Mouse (Mus musculus) megakaryocyte, embryonic 14.5 days (primary cell): Measurements from ENCODE around the gene Zfp423. TPM values are rescaled to one million over a fixed set of nuclear protein-coding genes. Genes with fewer than 3 reads are reported as not detected.

Experiments
- H3K27me3 ChIP-seq: replicated peaks from 2 replicates; pipeline ENCODE3; 2012; ENCODE audit warnings: inconsistent platforms
- H3K36me3 ChIP-seq: replicated peaks from 2 replicates; pipeline ENCODE3; 2012; ENCODE audit warnings: low read length, inconsistent platforms, mixed read lengths
- H3K4me1 ChIP-seq: 2 replicates; pipeline ENCODE4 v1.6.1; 2012; ENCODE audit warnings: inconsistent platforms
- H3K4me3 ChIP-seq: replicated peaks from 2 replicates; pipeline ENCODE3; 2012; ENCODE audit warnings: moderate library complexity, mild to moderate bottlenecking, inconsistent platforms
- H3K9me3 ChIP-seq: 2 replicates; pipeline ENCODE4 v1.6.1; 2012; ENCODE audit warnings: inconsistent platforms
- FLI1 ChIP-seq: IDR thresholded peaks from 2 replicates; pipeline ENCODE4 v1.6.1; 2012; ENCODE audit warnings: low read length, inconsistent platforms, mixed read lengths
- GATA1 ChIP-seq: IDR thresholded peaks from 3 replicates; pipeline ENCODE4 v1.6.1; 2012; ENCODE audit warnings: mixed read lengths, low read length, inconsistent platforms, borderline replicate concordance
- polyA plus RNA-seq: library from polyadenylated mRNA; stranded (reverse); fragments of >175 nt; gene quantifications from 2 replicates; pipeline ENCODE4 v1.2.3, GENCODE M21; 2012; ENCODE audit warnings: low replicate concordance; ENCODE audit not compliant: insufficient read depth

Gene Zfp423
- polyA plus RNA-seq, 1 experiment, result not detected

DNA sequence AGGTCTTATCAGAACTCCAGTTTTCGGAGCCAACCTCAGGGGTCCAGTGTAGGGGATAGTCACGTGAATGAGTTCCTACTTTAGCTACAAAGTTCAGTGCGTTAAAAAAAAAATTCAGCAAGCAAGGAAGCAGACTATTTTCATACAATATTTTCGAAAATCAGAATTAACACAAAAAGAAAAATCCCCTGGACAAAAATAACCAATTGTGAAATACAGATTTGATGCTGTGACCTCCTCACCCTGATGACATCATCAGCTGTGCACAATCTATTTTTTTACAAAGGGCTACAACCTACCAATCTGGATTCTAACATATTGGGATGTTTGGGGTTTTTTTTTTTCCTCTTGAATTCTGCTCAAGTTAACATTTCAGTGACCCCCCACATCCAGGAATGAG lies 301.9 kb downstream of the Zfp423 start:
- H3K4me1 ChIP-seq, result peaks cover 35% of the 10 kb centered on the region
- H3K27me3 ChIP-seq, result peaks cover 58% of the 10 kb centered on the region
- no peak for TF ChIP-seq FLI1
- no peak for TF ChIP-seq GATA1
- H3K4me3 ChIP-seq, result no peak overlapping the region
- peaks cover 19% of the 10 kb centered on the region for H3K9me3 ChIP-seq
- H3K36me3 ChIP-seq, result no peaks in the 10 kb centered on the region

DNA sequence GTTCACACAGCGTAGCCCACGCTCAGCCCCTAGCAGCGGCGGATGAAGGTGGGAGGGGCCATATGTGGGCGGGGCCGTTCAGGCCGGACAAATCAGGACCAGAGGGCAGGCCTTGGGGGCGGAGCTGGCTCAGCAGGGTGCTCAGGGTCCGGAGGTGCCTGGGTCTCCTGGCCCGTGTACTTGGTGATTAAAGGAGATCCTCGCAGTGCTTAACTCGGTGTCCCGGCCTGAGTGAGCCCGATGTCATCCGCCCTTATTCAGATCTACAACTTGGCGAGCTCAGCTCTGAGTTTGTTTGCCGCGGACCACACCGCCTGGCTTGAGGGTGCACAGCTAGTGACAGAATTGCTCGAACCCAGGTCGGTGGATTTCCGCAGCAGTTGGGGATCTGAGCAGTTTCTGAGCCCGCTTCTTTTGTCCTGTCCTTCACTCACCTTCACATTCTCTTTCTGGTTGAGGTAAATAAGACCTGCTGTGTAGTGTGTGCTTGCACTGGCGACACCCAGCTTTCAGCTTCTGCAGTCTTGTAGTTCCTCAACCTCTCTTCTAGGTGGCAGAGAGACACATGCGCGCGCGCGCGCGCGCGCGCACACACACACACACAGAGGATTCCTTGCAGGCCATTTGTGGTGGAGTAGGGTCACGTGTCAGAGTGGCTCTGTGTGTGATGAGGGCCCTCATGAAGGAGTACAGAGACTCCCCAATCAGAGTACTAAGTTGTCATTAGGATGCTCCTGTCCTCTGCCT lies 302.7 kb downstream of the Zfp423 start:
- Histone ChIP-seq H3K36me3 (no peaks in the 10 kb centered on the region), H3K9me3 (peaks cover 19% of the 10 kb centered on the region), H3K27me3 (peaks cover 52% of the 10 kb centered on the region), H3K4me1 (peaks cover 31% of the 10 kb centered on the region), H3K4me3 (peak overlapping the region; percentile 89)
- TF ChIP-seq GATA1, result no peak
- no peak for TF ChIP-seq FLI1

GRCm38 (mm10) chr8:87655946-87656345 lies 303.4 kb downstream of the Zfp423 start:
- Histone ChIP-seq H3K27me3 (peaks cover 45% of the 10 kb centered on the region), H3K4me1 (peaks cover 28% of the 10 kb centered on the region), H3K36me3 (no peaks in the 10 kb centered on the region), H3K9me3 (peaks cover 19% of the 10 kb centered on the region), H3K4me3 (no peak overlapping the region)
- TF ChIP-seq GATA1, result no peak
- TF ChIP-seq FLI1, result no peak

- H3K4me3 ChIP-seq, result no peak overlapping the region
- peaks cover 10% of the 10 kb centered on the region for H3K4me1 ChIP-seq
- no peaks in the 10 kb centered on the region for H3K9me3 ChIP-seq
- H3K27me3 ChIP-seq, result peaks cover 28% of the 10 kb centered on the region
- no peaks in the 10 kb centered on the region for H3K36me3 ChIP-seq
- no peak for TF ChIP-seq GATA1
- no peak for TF ChIP-seq FLI1
Observed at GRCm38 (mm10) chr8:87647781-87648180, 311.6 kb downstream of the Zfp423 start.

DNA sequence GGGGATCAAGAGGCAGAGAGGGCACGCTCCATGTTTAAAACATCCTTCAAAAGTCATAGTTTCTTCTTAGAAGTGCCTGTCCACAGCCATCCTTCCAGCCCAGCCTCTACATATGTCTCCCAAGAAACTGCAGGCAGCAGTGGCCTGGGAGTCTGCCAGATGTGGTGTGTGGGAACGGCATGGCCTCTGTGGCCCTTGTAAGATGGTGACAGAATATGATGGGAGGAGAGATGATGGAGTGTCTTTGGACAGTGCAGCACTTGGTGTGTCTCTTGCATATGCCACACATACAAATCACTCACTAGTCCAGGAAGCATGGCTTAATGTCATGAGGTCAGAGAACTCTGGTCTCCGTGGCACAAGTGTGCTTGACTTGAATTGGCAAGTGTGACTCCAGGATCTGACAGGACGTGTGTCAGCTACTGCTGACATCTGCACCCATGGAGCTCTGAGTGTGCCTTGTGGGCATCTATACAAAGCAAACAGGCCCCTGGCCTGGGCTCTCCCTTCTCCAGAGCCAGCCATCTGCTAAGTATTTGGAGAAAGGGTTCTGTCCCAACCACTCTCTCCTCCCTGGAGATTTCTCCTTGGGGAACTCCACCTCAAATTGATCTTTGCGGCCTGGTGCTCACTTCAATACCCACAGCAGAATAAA lies 313.4 kb downstream of the Zfp423 start:
- Histone ChIP-seq H3K4me3 (no peak overlapping the region), H3K4me1 (peaks cover 7% of the 10 kb centered on the region; the same call in 1 of the 2 replicates), H3K9me3 (no peaks in the 10 kb centered on the region), H3K36me3 (no peaks in the 10 kb centered on the region), H3K27me3 (peaks cover 28% of the 10 kb centered on the region)
- no peak for TF ChIP-seq FLI1
- TF ChIP-seq GATA1, result no peak

- H3K4me1 ChIP-seq, result peaks cover under 1% of the 10 kb centered on the region; the same call in 1 of the 2 replicates
- H3K4me3 ChIP-seq, result no peak overlapping the region
- H3K36me3 ChIP-seq, result no peaks in the 10 kb centered on the region
- no peaks in the 10 kb centered on the region for H3K9me3 ChIP-seq
- TF ChIP-seq FLI1 (no peak), GATA1 (no peak)
- peaks cover 28% of the 10 kb centered on the region for H3K27me3 ChIP-seq
Observed at GRCm38 (mm10) chr8:87645371-87645770, 314.0 kb downstream of the Zfp423 start.

- Histone ChIP-seq H3K9me3 (no peaks in the 10 kb centered on the region), H3K36me3 (no peaks in the 10 kb centered on the region), H3K4me1 (no peaks in the 10 kb centered on the region; the same call in 1 of the 2 replicates), H3K4me3 (no peak overlapping the region), H3K27me3 (peaks cover 22% of the 10 kb centered on the region)
- no peak for TF ChIP-seq FLI1
- no peak for TF ChIP-seq GATA1
Observed at GRCm38 (mm10) chr8:87640930-87641329, 318.5 kb downstream of the Zfp423 start.

DNA sequence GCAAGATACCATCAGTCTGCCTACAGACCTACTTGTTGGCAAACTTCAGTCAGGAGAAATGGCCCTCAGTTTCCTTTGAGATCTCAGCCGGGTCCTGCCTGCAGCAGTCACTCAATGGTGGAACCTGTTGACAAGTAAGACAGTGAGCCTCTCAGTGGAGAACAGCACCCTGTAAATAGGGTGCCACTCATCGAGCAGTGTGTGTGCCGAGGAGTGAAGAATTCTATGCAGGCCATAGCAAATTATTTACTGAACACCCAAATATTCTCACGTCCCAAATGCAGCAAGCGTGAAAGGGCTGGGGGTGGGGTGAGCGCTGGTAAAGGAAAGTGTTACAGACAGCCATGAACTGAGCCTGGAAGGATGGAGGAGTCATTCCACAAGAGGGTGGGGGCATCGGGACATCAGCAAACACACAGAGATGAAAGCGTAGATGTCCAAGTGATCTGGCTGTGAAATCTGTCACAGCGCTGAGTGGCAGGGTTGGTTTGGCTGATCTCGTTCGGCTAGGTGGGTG lies 323.1 kb downstream of the Zfp423 start:
- Histone ChIP-seq H3K9me3 (no peaks in the 10 kb centered on the region), H3K4me1 (peaks cover 24% of the 10 kb centered on the region)
- TF ChIP-seq GATA1 (no peak), FLI1 (no peak)

GRCm38 (mm10) chr8:87631776-87632175 lies 327.6 kb downstream of the Zfp423 start:
- no peak overlapping the region for H3K4me3 ChIP-seq
- peaks cover 26% of the 10 kb centered on the region for H3K4me1 ChIP-seq
- H3K36me3 ChIP-seq, result no peaks in the 10 kb centered on the region
- TF ChIP-seq FLI1, result no peak
- no peak for TF ChIP-seq GATA1
- H3K9me3 ChIP-seq, result peaks cover 2% of the 10 kb centered on the region; the same call in 1 of the 2 replicates
- peaks cover 3% of the 10 kb centered on the region for H3K27me3 ChIP-seq

More for the DNA sequence above, 323.1 kb downstream of the Zfp423 start:
- Histone ChIP-seq H3K27me3 (peaks cover 10% of the 10 kb centered on the region), H3K36me3 (no peaks in the 10 kb centered on the region), H3K4me3 (no peak overlapping the region)

- peaks cover 16% of the 10 kb centered on the region for H3K9me3 ChIP-seq
- H3K27me3 ChIP-seq, result no peaks in the 10 kb centered on the region
- TF ChIP-seq FLI1 (no peak), GATA1 (no peak)
- peaks cover 26% of the 10 kb centered on the region for H3K4me1 ChIP-seq
- H3K4me3 ChIP-seq, result no peak overlapping the region
- no peaks in the 10 kb centered on the region for H3K36me3 ChIP-seq
Observed at GRCm38 (mm10) chr8:87629656-87630055, 329.7 kb downstream of the Zfp423 start.

GRCm38 (mm10) chr8:87621181-87621580 lies 338.2 kb downstream of the Zfp423 start:
- Histone ChIP-seq H3K36me3 (no peaks in the 10 kb centered on the region), H3K4me1 (peaks cover 7% of the 10 kb centered on the region; the same call in 1 of the 2 replicates), H3K9me3 (peaks cover 12% of the 10 kb centered on the region; the same call in 1 of the 2 replicates), H3K4me3 (no peak overlapping the region), H3K27me3 (peaks cover 16% of the 10 kb centered on the region)
- TF ChIP-seq GATA1 (no peak), FLI1 (no peak)
